Mouse (Mus musculus): ENCODE measurements at regions not wholly inside any gene's neighbourhood (a gene's known extent, or its start where the extent isn't known, plus 50 kb on each side); places are given as distances from the start of the nearest gene placed in this dataset.

GRCm38 (mm10) chr17:84101652-84102051 lies 86.1 kb downstream of the Zfp36l2 start:
- no peak for TF ChIP-seq POLR2A (IDR thresholded peaks at IDR 0.05; ENCODE audit: borderline replicate concordance, insufficient read depth, low read length)
- no peak for TF ChIP-seq CTCF (IDR thresholded peaks at IDR 0.05; ENCODE audit: borderline replicate concordance, insufficient read depth, low read depth, low read length)

Data from cerebellum, adult 2 months (tissue).